Mouse (Mus musculus) liver (tissue): ENCODE data around the gene Usp17lb.
"Not testable (repeated sequence)": the region's sequence is repeated elsewhere in the genome, so short reads cannot be mapped to it uniquely, and the experiment has no call there.

Experiments
- DNase-seq: peaks from one replicate; pipeline ENCODE4 v3.0.0-alpha.2; 2020; ENCODE audit warnings: mixed read lengths

The Usp17lb gene

GRCm38 (mm10) chr7:104842503-104842902 is at the start of gene Usp17lb:
Gene Usp17lb, minus strand, starts transcription at chr7:104842603.
- no peak for DNase-seq

- no peak for DNase-seq
Observed at GRCm38 (mm10) chr7:104877731-104878130, 35.3 kb upstream of the Usp17lb start, which contains the start of gene Olfr665. Gene Olfr665, plus strand, starts transcription at chr7:104878031.

GRCm38 (mm10) chr7:104861381-104861780 is 19.0 kb upstream of the Usp17lb start:
- no peak for DNase-seq

GRCm38 (mm10) chr7:104857683-104858082 is 15.3 kb upstream of the Usp17lb start:
- DNase-seq: no peak

- not testable (repeated sequence) for DNase-seq
Observed at GRCm38 (mm10) chr7:104856709-104857108, 14.3 kb upstream of the Usp17lb start, which contains the start of gene Usp17la. Gene Usp17la, plus strand, starts transcription at chr7:104857009.

- no peak for DNase-seq
Observed at GRCm38 (mm10) chr7:104855248-104855750, 12.9 kb upstream of the Usp17lb start.

- not testable (repeated sequence) for DNase-seq
Observed at GRCm38 (mm10) chr7:104851546-104851945, 9.1 kb upstream of the Usp17lb start.

- DNase-seq: no peak
Observed at GRCm38 (mm10) chr7:104843731-104844287, 1.4 kb upstream of the Usp17lb start.

- not testable (repeated sequence) for DNase-seq
Observed at GRCm38 (mm10) chr7:104810335-104810734, 32.1 kb downstream of the Usp17lb start.

- DNase-seq: no peak
Observed at GRCm38 (mm10) chr7:104790796-104791195, 51.6 kb downstream of the Usp17lb start.
